Mouse (Mus musculus) embryo, embryonic 10 days (tissue): Measurements from ENCODE around the gene Zfp385c.
"Not testable (repeated sequence)": the region's sequence is repeated elsewhere in the genome, so short reads cannot be mapped to it uniquely, and the experiment has no call there.

Experiments used
- DNase-seq: peaks from one replicate; pipeline ENCODE4 v3.0.0-alpha.2; 2015; ENCODE audit warnings: low spot score

Zfp385c gene

GRCm38 (mm10) chr11:100625754-100626700 is 66.2 kb downstream of the Zfp385c start:
- DNase-seq: no peak

DNA sequence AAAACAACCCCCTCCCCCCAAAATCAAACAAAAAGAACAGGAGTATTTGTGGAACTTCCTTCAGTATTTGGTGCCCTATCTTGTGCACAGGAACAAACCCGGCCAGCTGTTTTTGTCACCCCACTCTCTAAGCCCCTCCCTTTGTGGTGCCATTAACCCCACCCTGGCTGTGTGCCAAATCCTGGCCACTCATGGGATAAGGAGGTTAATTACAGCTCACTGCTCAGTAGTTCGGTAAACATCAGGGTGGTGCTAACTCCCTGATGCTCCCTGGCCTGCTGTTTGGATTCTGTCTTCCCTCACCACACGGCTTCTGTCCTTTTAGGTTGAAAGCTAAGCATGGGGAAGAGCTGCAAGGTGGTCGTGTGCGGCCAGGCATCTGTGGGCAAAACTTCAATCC is 68.4 kb downstream of the Zfp385c start:
- no peak for DNase-seq

- DNase-seq: peak; percentile 95
Measured at GRCm38 (mm10) chr11:100622714-100623113, 69.5 kb downstream of the Zfp385c start.

DNA sequence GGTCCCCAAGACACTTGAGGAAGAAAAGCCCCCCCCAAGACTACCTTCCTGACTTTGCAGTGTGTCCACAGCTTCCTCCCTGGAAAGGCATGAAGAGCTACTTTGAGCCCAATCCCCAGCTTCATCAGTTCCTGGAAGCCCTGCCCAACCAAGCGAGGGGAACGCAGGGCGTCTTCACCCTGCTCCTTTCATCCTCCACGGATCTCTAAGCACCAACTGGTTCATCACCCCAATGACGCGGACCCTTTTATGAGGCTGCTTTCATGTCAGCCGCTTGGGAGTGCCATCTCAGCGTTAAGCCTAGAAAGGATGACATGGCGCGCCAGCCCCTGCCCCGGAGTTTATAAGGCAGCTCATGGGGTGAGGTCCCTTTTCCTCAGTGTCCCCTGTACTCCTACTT is 72.3 kb downstream of the Zfp385c start, which contains the start of gene Dnajc7:
Dnajc7 (minus strand) TSS at position 187 of the 400 bp plus-strand sequence.
- no peak for DNase-seq

GRCm38 (mm10) chr11:100619485-100619975 is 72.7 kb downstream of the Zfp385c start:
- DNase-seq: peak; percentile 98

DNA sequence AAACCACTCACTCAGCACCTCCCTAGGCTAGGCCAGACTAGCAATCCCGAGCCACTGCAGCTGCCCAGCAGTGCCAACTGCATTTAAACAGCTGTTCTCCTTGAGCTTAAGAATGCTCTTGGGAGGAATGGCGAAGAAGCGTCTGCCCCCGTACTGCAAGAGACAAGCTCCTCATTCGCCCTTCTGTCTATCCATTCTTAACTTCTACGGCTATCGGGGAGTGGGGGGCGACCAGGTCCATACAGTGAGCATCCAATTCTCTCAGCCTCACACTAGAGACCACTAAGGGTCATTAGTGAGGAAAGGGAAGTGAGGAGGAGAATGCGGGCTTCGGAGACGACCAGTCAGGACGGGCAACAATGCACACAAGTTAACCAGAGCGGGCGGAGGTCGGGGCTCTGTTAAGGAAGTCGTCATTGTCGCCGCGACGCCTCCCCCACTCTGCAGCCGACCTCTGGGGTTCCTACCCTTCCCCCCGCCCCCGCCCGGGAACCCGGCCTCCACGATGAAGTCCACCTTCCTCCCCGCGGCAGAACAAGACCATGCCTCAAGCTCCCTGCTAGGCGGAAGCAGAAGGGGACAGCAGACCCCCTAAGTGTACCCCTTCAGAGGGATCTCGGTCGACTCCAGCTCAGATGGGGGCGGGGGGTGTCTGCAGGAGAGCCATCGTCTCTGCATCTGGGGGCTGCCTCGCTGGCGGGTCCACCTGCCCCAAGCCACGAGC is 73.3 kb downstream of the Zfp385c start, which contains the start of gene Nkiras2:
Nkiras2 (plus strand) TSS at position 484 of the 724 bp plus-strand sequence.
- DNase-seq: peak; percentile 87

DNA sequence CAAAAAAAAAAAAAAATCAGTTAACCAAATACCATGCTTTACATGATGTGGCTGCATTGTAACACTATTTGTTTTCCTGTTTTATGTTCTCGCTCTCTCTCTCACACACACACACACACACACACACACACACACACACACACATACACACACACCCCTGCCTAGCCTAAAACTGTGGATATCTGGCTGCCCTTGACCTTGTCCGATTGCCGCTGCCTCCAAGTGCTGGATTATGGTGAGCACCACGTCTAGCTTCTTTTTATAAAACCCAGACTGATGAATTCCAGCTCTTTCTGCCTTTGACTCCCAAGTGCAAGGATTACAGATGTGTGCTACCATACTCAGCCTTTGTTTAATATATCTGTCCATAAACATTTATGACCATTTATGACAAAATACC is 74.8 kb downstream of the Zfp385c start:
- DNase-seq: no peak

DNA sequence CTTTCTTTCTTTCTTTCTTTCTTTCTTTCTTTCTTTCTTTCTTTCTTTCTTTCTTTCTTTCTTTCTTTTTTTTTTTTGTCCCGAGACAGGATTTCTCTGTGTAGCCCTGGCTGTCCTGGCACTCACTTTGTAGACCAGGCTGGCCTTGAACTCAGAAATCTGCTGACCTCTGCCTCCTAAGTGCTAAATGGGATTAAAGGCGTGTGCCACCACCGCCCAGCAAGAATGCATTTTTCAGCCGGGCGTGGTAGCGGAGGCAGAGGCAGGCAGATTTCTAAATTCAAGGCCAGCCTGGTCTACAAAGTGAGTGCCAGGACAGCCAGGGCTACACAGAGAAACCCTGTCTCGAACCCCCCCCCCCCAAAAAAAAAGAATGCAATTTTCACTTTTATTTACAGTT is 75.4 kb downstream of the Zfp385c start:
- not testable (repeated sequence) for DNase-seq

- DNase-seq: no peak
Measured at GRCm38 (mm10) chr11:100616332-100616731, 75.9 kb downstream of the Zfp385c start.

- DNase-seq: peak; percentile 50
Measured at GRCm38 (mm10) chr11:100613241-100613640, 79.0 kb downstream of the Zfp385c start.

DNA sequence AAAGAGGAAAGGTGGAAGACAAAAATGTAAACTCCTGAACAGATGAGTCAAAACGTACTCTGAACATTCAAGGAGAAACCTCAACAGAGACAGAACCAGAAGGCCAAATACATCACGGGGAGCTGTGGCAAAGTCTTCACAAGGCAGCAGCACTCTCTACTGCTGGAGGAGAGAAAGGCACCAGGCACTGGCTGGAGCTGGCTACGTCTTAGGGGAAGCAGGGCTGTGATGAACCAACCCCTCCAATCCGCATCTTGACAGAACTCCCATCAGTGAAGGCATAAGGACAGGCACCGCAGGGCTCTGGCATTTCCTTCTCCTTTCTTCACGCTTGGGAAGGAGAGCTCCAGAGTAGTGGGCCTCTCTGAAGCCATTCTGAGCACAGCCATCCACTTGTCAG is 80.6 kb downstream of the Zfp385c start:
- no peak for DNase-seq

DNA sequence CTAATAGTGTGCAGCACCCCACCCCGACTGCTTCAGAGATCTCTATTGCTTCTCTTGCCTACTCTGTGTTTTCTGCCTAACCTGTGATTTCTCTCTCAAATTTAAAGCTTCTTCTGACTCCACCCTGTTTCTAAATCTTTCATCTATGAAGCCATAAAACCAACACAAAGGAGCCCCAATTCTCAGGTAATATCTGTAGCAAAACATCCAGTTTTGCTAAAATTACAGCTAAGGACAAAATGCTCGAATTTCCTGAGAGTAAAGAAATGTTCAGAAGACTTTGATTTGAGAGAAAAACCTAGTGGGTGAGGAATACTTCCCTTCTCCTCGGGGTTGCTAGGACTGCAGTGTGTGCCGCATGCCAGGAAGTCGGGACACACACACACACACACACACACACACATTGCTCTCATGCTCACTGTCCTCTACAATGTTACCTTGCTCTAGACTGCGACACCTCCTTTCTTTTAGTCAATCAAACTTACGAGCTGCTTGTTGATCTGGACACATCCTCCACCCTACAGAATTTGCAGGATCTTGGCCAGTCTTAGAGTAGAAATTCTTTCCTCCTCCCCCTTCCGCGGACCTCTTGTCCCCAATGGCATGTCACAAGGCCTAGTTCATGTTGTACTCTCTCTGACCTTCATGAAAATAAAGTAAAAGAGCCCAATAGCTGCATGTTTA is 82.1 kb downstream of the Zfp385c start:
- DNase-seq: no peak

GRCm38 (mm10) chr11:100609355-100609996 is 82.8 kb downstream of the Zfp385c start:
- DNase-seq: no peak

GRCm38 (mm10) chr11:100608796-100609195 is 83.5 kb downstream of the Zfp385c start:
- DNase-seq: no peak

DNA sequence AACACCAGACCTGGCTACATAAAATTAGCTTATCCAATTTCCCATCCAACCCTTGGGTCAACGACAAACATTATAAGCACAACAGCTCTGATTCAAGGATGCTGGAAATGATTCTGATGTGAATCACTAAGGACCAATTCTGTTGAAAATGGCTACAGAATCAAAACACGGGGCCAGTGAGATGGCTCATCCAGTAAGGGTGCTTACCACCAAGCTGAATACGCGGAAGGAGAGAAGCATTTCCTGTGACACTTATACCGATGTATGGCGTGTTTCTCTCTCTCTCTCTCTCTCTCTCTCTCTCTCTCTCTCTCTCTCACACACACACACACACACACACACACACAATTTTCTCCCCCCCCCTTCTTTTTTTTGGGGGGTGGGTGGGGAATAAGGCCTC is 85.1 kb downstream of the Zfp385c start:
- DNase-seq: no peak

DNA sequence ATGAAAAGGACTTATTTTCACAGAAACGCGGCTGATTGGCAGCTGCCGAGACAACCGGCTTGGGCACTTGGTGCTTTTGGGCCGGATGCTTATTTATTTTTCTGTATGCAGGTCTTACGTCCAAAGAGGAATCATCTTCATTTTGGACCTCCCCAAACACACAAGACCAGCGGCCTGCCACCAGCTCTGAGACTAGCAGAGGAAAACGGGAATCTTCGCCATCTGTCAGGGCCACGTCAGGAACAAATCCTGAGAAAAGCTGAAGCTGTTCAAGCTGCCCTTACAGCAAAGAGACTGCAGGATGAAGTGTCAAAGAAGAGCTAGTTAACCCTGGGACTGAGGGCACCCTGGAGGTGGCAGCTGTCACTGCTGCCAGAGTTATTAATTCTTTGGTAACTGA is 86.8 kb downstream of the Zfp385c start:
- DNase-seq: no peak

GRCm38 (mm10) chr11:100604321-100605005 is 87.8 kb downstream of the Zfp385c start:
- no peak for DNase-seq

- no peak for DNase-seq
Measured at GRCm38 (mm10) chr11:100603813-100604212, 88.4 kb downstream of the Zfp385c start.

DNA sequence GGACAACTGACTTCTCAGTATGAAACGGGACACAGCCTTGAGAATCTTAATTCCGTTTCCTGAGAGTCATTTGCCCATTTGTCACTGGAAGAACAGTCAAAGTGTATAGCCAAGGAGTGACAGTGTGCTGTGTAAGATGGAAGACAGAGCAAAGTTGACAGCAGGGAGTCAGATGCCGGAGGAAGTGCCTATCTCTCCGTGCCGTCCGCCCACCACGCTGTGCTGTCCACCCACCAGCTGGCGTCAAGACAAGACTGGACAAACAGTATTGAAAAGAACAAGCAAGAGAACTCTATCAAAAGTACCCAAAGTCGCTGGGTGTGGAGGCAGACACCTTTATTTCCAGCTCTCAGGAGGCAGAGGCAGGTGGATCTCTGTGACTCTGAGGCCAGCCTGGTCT is 89.1 kb downstream of the Zfp385c start:
- no peak for DNase-seq

DNA sequence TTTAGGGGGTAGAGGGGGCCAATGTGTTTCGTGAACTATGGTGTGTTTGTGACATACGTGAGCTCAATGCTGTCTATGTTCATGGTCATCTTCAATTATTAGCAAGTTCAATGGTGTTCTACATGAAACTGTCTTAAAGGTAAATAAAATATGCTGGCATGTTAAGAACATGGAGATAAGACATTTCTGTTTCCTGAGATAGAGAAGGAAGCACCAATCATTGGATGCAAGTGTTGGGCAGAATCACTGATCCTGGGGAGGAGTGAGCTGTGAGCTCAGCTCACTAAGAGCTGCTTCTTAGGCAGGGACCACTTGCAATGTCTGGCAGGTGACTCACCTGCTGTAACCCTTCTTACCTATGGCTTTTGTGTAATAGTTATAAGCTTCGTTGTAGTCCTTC is 90.9 kb downstream of the Zfp385c start:
- no peak for DNase-seq

- DNase-seq: no peak
Measured at GRCm38 (mm10) chr11:100598074-100598473, 94.2 kb downstream of the Zfp385c start.
